Mouse (Mus musculus) midbrain, embryonic 14.5 days (tissue): ENCODE measurements around the gene Krt79. TPM values are rescaled to one million over a fixed set of nuclear protein-coding genes. Genes with fewer than 3 reads are reported as not detected.

Source experiments
- ATAC-seq: fragments of 200-750 bp; cut with Nextera tagmentation; 2 replicates; pipeline ENCODE4 v1.8.0; 2017; ENCODE audit warnings: moderate number of reproducible peaks, moderate library complexity; ENCODE audit not compliant: low FRiP score, low TSS enrichment
- DNase-seq: peaks from one replicate; pipeline ENCODE4 v3.0.0-alpha.2; 2015
- H3K27ac ChIP-seq: fragments of 300-500 bp; sonication (generic); replicated peaks from 2 replicates; pipeline ENCODE4 v1.5.1; 2014; ENCODE audit warnings: mild to moderate bottlenecking, low read depth, low read length, moderate library complexity
- H3K27me3 ChIP-seq: fragments of 300-500 bp; sonication (generic); 2 replicates; pipeline ENCODE4 v1.6.1; 2014; ENCODE audit warnings: low read length, control low read depth, mixed read lengths; ENCODE audit not compliant: control insufficient read depth, insufficient read depth
- H3K36me3 ChIP-seq: fragments of 300-500 bp; sonication (generic); 2 replicates; pipeline ENCODE4 v1.6.1; 2014; ENCODE audit warnings: low read length, control low read depth; ENCODE audit not compliant: control insufficient read depth, insufficient read depth
- H3K4me1 ChIP-seq: fragments of 300-500 bp; sonication (generic); 2 replicates; pipeline ENCODE4 v1.6.1; 2014; ENCODE audit warnings: mild to moderate bottlenecking, antibody characterized with exemption, low read length, control low read depth; ENCODE audit not compliant: control insufficient read depth, insufficient read depth
- H3K4me2 ChIP-seq: fragments of 300-500 bp; sonication (generic); 2 replicates; pipeline ENCODE4 v1.6.1; 2014; ENCODE audit warnings: mild to moderate bottlenecking, low read length, moderate library complexity
- H3K4me3 ChIP-seq: fragments of 300-500 bp; sonication (generic); replicated peaks from 2 replicates; pipeline ENCODE4 v1.5.1; 2014; ENCODE audit warnings: low read depth, low read length
- H3K9ac ChIP-seq: fragments of 300-500 bp; sonication (generic); replicated peaks from 2 replicates; pipeline ENCODE4 v1.6.1; 2014; ENCODE audit warnings: mild to moderate bottlenecking, low read length, moderate library complexity
- H3K9me3 ChIP-seq: fragments of 300-500 bp; sonication (generic); 2 replicates; pipeline ENCODE4 v1.6.1; 2016; ENCODE audit warnings: low read length, control low read depth, mixed read lengths; ENCODE audit not compliant: control insufficient read depth
- WGBS: fragments of 180-500 bp; shearing (Covaris S2); extraction: QIAGEN DNeasy Blood & Tissue Kit; methylation state at CpG from one replicate; pipeline ENCODE4 v1.1.7; 2014; 5-methylcytosine and 5-hydroxymethylcytosine counted together
- polyA plus RNA-seq: library from polyadenylated mRNA; unstranded; fragments of >200 nt; fragmentation: Nextera tagmentation; extraction: Ambion mirVana; gene quantifications from 2 replicates; pipeline ENCODE4 v1.2.1, GENCODE M21; 2014

The Krt79 gene
- polyA plus RNA-seq, 1 experiment from 2014 or later, result 0.45 TPM

DNA sequence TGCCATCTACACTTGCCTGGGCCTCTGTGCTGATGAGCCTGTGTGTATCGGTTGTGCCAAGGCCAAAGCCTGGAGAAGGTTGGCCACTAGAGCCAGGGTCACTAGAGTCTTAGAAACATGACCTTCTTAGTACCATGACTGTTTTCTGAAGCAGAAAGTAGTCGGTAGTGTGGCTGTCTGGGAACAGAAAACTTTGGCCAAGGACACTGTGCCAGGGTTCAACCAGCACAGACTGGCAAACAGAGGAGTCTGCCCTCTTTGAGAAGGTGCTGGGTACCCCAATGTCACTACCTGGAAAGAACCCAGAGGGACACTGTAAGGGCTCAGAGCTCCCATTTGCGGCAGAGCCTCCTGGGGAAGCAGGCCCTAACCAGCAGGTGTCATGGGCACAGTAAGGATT, 36.5 kb upstream of the Krt79 start:
- Histone ChIP-seq H3K27me3 (no peaks in the 10 kb centered on the region), H3K4me1 (peaks cover 9% of the 10 kb centered on the region; the same call in 1 of the 2 replicates), H3K9me3 (no peaks in the 10 kb centered on the region), H3K9ac (peak overlapping the region; percentile 53), H3K4me2 (peak overlapping the region; percentile 71), H3K27ac (no peak overlapping the region), H3K4me3 (peak overlapping the region; percentile 35; the same call in 1 of the 2 replicates), H3K36me3 (no peaks in the 10 kb centered on the region)
- ATAC-seq, result no peak
- WGBS, result 55% methylated on average over 3 of the region's 3 CpGs
- DNase-seq, result no peak

DNA sequence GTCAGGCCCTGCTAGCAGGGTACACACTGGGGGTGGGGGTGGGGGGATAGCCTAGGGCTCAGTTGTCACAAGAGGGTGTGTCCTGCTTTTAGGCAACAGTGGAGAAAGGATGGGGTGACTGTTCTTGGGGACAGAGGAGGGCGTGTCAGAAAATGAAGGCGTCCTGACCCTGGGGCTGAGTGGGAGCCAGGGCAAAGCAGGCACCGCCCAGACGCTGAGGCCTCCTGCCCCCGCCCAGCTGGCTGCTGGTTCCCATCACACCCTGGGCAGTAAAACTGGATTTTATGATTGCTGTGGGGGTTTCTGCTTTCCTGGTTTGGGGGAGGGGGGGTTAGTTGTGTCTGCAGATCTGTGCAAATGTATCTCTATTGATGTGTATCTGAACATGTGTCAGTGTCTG, 35.9 kb upstream of the Krt79 start:
- Histone ChIP-seq H3K27me3 (no peaks in the 10 kb centered on the region), H3K27ac (no peak overlapping the region), H3K9ac (no peak overlapping the region), H3K4me2 (no peak overlapping the region), H3K4me3 (no peak overlapping the region), H3K4me1 (peaks cover 9% of the 10 kb centered on the region; the same call in 1 of the 2 replicates), H3K36me3 (no peaks in the 10 kb centered on the region), H3K9me3 (no peaks in the 10 kb centered on the region)
- ATAC-seq (no peak), DNase-seq (no peak)
- 84% methylated on average over 5 of the region's 5 CpGs for WGBS

DNA sequence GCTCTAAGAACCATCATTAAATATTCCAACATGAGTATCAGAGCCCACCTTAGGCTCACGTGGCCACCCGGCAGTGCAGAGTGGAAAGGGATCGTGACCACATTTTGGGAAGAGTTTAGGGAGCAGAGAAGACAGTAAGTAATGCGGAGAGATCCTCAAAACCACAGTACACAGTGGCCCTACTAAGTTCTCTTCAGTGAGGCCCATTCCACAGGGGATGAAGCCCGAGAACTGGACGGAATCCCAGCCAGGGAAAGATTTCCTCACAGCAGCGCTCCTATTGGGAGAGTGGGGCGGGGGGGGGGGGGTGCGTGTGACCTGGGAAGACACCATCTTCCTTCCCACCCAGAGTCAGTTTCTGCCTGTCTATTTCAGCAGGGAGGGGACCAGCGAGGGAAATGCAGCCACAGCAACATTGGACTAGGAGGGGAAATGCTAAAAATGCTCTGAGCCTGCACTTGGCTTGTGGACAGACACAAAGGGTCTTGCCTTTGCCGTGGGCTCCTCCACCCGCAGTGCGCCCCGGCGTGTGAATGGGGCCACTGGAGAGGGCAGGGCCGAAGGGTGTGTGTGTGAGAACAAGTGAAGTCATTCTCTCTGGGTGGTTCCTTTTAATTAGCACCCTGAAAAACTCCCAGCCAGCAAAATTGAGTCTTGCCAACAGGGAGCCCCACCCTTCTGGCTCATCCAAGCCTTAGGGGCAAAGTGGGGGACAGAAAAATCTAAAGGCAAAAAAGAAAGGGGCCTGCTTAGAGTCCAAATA, 34.1 kb upstream of the Krt79 start:
- Histone ChIP-seq H3K27me3 (no peaks in the 10 kb centered on the region), H3K27ac (no peak overlapping the region), H3K36me3 (no peaks in the 10 kb centered on the region), H3K4me2 (no peak overlapping the region), H3K9ac (no peak overlapping the region), H3K4me3 (no peak overlapping the region), H3K4me1 (peaks cover 9% of the 10 kb centered on the region; the same call in 1 of the 2 replicates), H3K9me3 (no peaks in the 10 kb centered on the region)
- ATAC-seq (no peak), DNase-seq (no peak)
- WGBS, result 61% methylated on average over 16 of the region's 16 CpGs

DNA sequence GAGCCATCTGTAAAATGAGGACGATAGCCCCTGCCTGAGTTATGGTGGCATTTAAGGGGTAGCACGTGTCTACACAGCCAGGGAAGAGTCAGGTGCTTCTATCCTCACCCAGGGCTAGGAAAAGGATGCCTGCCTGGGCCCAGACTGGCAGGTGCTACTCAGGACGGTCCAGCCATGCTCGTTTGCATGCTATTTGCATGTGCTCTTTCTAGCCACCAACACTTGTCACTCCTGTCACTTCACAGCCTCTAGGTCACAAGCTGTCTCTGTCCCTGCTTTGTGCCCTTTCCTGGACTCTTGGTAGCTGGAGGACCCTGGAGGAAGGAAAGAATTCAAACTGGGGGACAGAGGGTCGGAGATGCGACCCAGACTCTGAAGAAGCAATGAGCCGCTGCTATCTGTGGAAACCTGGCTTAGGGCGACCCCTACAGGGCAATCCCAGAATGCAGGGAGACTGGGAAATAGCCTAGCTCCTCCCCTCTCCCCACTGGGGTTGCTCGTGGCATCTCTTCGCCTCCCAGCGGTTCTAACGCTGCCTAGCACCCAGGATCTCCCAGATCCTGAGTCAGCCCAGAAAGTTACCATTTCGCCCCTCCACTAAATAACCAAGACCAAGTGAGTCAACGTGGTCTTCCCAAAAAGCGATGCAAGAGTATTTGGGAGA, 33.4 kb upstream of the Krt79 start:
- ATAC-seq (peak; percentile 73; the same call in 1 of the 2 replicates), DNase-seq (peak; percentile 96)
- no peak overlapping the region for H3K4me2 ChIP-seq
- no peaks in the 10 kb centered on the region for H3K27me3 ChIP-seq
- no peaks in the 10 kb centered on the region for H3K9me3 ChIP-seq
- H3K27ac ChIP-seq, result no peak overlapping the region
- peaks cover 9% of the 10 kb centered on the region; the same call in 1 of the 2 replicates for H3K4me1 ChIP-seq
- H3K36me3 ChIP-seq, result no peaks in the 10 kb centered on the region
- 11% methylated on average over 15 of the region's 15 CpGs for WGBS
- H3K9ac ChIP-seq, result no peak overlapping the region
- no peak overlapping the region for H3K4me3 ChIP-seq

DNA sequence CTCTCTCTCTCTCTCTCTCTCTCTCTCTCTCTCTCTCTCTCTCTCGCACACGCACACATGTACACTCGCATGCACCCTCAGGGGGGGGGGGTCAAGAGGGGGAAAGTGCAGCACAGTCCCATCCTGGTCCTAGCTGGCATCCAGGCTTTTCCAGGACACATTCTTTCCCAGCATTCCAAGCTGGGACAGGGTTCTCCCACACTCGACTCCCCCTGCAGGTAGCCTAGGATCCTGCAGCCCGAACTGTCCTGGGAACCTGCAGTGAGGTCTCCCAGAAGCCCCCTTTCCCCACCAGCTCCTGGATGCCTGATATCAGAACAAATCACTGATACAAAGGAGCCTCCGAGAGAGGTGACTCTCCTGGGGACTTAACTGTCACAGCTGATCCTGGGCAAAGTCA, 30.4 kb upstream of the Krt79 start:
- H3K9me3 ChIP-seq, result no peaks in the 10 kb centered on the region
- H3K4me1 ChIP-seq, result no peaks in the 10 kb centered on the region
- DNase-seq (peak; percentile 81), ATAC-seq (no peak)
- H3K27ac ChIP-seq, result no peak overlapping the region
- H3K27me3 ChIP-seq, result no peaks in the 10 kb centered on the region
- no peak overlapping the region for H3K9ac ChIP-seq
- no peaks in the 10 kb centered on the region for H3K36me3 ChIP-seq
- no peak overlapping the region for H3K4me2 ChIP-seq
- H3K4me3 ChIP-seq, result no peak overlapping the region
- 9% methylated on average over 3 of the region's 6 CpGs for WGBS

DNA sequence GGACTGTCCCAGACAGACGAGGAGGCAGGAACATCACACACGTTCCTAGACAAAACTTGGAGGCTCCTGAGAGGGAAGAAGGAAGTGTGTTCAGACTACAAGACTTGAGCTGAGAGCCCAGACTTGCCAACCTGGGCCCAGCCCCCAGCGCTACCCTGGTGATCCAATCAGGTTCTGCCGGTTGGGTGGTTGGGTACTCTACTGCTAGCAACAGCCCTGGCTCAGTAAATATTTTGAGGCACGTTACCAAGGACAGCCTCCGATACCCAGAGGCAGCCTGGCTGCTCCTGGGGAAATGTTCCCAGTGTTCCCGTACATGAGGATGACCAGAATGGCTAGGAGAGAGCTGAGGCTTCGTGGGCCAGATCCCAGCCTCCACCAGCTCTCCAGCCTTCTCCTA, 26.7 kb upstream of the Krt79 start:
- 83% methylated on average over 8 of the region's 8 CpGs for WGBS

DNA sequence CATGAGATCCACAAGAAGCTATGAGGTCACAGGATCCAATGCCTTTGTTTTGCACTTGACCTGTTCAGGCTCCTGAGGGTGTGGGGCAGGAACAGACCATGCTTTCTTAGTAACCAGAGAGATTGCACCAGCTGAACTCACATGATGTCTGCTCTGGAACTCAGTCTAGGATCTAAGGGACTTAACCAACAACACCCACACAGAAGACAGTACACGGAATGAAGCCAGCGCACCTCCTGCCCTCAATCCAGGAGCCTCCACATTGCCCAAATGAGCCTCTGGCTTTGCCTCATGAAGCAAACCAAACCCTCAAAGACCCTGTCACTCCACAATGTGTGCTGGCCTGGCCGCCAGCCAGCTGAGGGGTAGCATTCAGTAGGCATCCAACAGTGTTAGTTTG, 18.8 kb upstream of the Krt79 start:
- no peak overlapping the region for H3K9ac ChIP-seq
- no peaks in the 10 kb centered on the region for H3K4me1 ChIP-seq
- H3K36me3 ChIP-seq, result no peaks in the 10 kb centered on the region
- WGBS, result 86% methylated on average over 3 of the region's 3 CpGs
- H3K9me3 ChIP-seq, result no peaks in the 10 kb centered on the region
- DNase-seq, result no peak
- no peak overlapping the region for H3K4me2 ChIP-seq
- no peak overlapping the region for H3K27ac ChIP-seq
- no peak overlapping the region for H3K4me3 ChIP-seq
- H3K27me3 ChIP-seq, result no peaks in the 10 kb centered on the region
- ATAC-seq, result no peak

More for the DNA sequence above, 26.7 kb upstream of the Krt79 start:
- Histone ChIP-seq H3K4me2 (no peak overlapping the region), H3K27ac (no peak overlapping the region), H3K4me1 (no peaks in the 10 kb centered on the region), H3K9me3 (no peaks in the 10 kb centered on the region), H3K36me3 (no peaks in the 10 kb centered on the region), H3K27me3 (no peaks in the 10 kb centered on the region), H3K9ac (no peak overlapping the region), H3K4me3 (no peak overlapping the region)
- no peak for DNase-seq
- ATAC-seq, result no peak

DNA sequence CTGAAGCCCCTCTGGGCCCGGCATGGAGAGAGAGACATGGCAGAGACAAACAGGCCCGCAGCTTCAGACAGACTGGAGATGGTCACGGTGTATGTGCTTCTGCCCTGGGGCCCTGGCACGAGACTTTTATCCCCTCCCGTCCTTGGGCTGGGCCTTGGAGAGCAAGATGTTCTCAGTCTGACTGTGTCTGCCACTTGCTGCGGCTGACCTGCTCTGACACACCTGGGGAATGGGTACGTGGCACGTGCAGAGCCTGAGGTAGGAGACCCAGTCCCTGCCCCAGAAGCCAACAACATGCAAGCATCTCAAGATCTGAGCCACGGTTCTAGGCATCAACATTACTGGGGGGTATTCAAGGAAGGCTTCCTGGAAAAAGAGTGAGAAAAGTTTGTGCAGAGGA, 14.1 kb upstream of the Krt79 start, which contains the start of gene Krt78:
Gene Krt78, minus strand, starts transcription at position 101 of the 400 bp plus-strand sequence.
- Histone ChIP-seq H3K36me3 (no peaks in the 10 kb centered on the region), H3K9ac (no peak within 1 kb of the TSS), H3K27ac (no peak within 1 kb of the TSS), H3K4me2 (no peak within 1 kb of the TSS), H3K4me3 (no peak within 1 kb of the TSS), H3K9me3 (no peaks in the 10 kb centered on the region), H3K27me3 (no peaks in the 10 kb centered on the region), H3K4me1 (no peaks in the 10 kb centered on the region)
- WGBS, result 84% methylated on average over 9 of the region's 9 CpGs
- DNase-seq, result no peak
- ATAC-seq, result no peak
